Mouse (Mus musculus): ENCODE results near the gene Foxi2.

Foxi2 gene

GRCm38 (mm10) chr7:135410237-135410965 lies at the start of gene Foxi2:
Gene Foxi2 (plus strand): TSS chr7:135410308.
- DNase-seq (ENCODE audit: low read depth, low spot score): no peak

- DNase-seq (ENCODE audit: low read depth, low spot score): no peak
Measured at GRCm38 (mm10) chr7:135364606-135365005, 45.5 kb upstream of the Foxi2 start.

GRCm38 (mm10) chr7:135376048-135376447 lies 34.1 kb upstream of the Foxi2 start:
- no peak for DNase-seq (ENCODE audit: low read depth, low spot score)

GRCm38 (mm10) chr7:135376932-135377331 lies 33.2 kb upstream of the Foxi2 start:
- DNase-seq (ENCODE audit: low read depth, low spot score): no peak

- DNase-seq (ENCODE audit: low read depth, low spot score): no peak
Measured at GRCm38 (mm10) chr7:135378331-135378730, 31.8 kb upstream of the Foxi2 start.

GRCm38 (mm10) chr7:135389039-135389438 lies 21.1 kb upstream of the Foxi2 start:
- no peak for DNase-seq (ENCODE audit: low read depth, low spot score)

GRCm38 (mm10) chr7:135392949-135393542 lies 17.1 kb upstream of the Foxi2 start:
- no peak for DNase-seq (ENCODE audit: low read depth, low spot score)

GRCm38 (mm10) chr7:135394436-135394835 lies 15.7 kb upstream of the Foxi2 start:
- DNase-seq (ENCODE audit: low read depth, low spot score): no peak

GRCm38 (mm10) chr7:135395242-135395641 lies 14.9 kb upstream of the Foxi2 start:
- no peak for DNase-seq (ENCODE audit: low read depth, low spot score)

GRCm38 (mm10) chr7:135397096-135397495 lies 13.0 kb upstream of the Foxi2 start:
- DNase-seq (ENCODE audit: low read depth, low spot score): no peak

- no peak for DNase-seq (ENCODE audit: low read depth, low spot score)
Measured at GRCm38 (mm10) chr7:135397874-135398273, 12.2 kb upstream of the Foxi2 start.

GRCm38 (mm10) chr7:135403416-135403815 lies 6.7 kb upstream of the Foxi2 start:
- DNase-seq (ENCODE audit: low read depth, low spot score): no peak

- DNase-seq (ENCODE audit: low read depth, low spot score): no peak
Measured at GRCm38 (mm10) chr7:135406761-135407160, 3.3 kb upstream of the Foxi2 start.

GRCm38 (mm10) chr7:135408501-135408900 lies 1.6 kb upstream of the Foxi2 start:
- no peak for DNase-seq (ENCODE audit: low read depth, low spot score)

GRCm38 (mm10) chr7:135412357-135412756 lies 2.2 kb downstream of the Foxi2 start:
- no peak for DNase-seq (ENCODE audit: low read depth, low spot score)

- DNase-seq (ENCODE audit: low read depth, low spot score): no peak
Measured at GRCm38 (mm10) chr7:135428840-135429239, 18.7 kb downstream of the Foxi2 start.

GRCm38 (mm10) chr7:135430903-135431302 lies 20.8 kb downstream of the Foxi2 start:
- DNase-seq (ENCODE audit: low read depth, low spot score): no peak

GRCm38 (mm10) chr7:135443903-135444302 lies 33.8 kb downstream of the Foxi2 start:
- no peak for DNase-seq (ENCODE audit: low read depth, low spot score)

- DNase-seq (ENCODE audit: low read depth, low spot score): no peak
Measured at GRCm38 (mm10) chr7:135451340-135451739, 41.2 kb downstream of the Foxi2 start.

GRCm38 (mm10) chr7:135452366-135452765 lies 42.3 kb downstream of the Foxi2 start:
- no peak for DNase-seq (ENCODE audit: low read depth, low spot score)

- DNase-seq (ENCODE audit: low read depth, low spot score): no peak
Measured at GRCm38 (mm10) chr7:135453690-135454089, 43.6 kb downstream of the Foxi2 start.

All from A20 (cell line).